Mouse (Mus musculus) stomach, postnatal 0 days (tissue): ENCODE measurements at regions not wholly inside any gene's neighbourhood (a gene's known extent, or its start where the extent isn't known, plus 50 kb on each side); places are given as distances from the start of the nearest gene placed in this dataset.
A peak's percentile ranks its signal among the peaks of the same experiment; 100 is the strongest.

Experiments
- ATAC-seq: fragments of 200-750 bp; cut with Nextera tagmentation; 2 replicates; pipeline ENCODE4 v1.8.0; 2017; ENCODE audit not compliant: low FRiP score, low TSS enrichment
- DNase-seq: peaks from one replicate; pipeline ENCODE4 v3.0.0-alpha.2; 2016; ENCODE audit warnings: low spot score
- H3K27ac ChIP-seq: fragments of 300-500 bp; sonication (generic); replicated peaks from 2 replicates; pipeline ENCODE4 v1.5.1; 2014; ENCODE audit warnings: mild to moderate bottlenecking, control low read depth
- H3K27me3 ChIP-seq: fragments of 300-500 bp; sonication (generic); 2 replicates; pipeline ENCODE4 v1.6.1; 2014; ENCODE audit warnings: low read length; ENCODE audit not compliant: control insufficient read depth, insufficient read depth
- H3K36me3 ChIP-seq: fragments of 300-500 bp; sonication (generic); 2 replicates; pipeline ENCODE4 v1.6.1; 2014; ENCODE audit warnings: low read length, mixed read lengths; ENCODE audit not compliant: control insufficient read depth, insufficient read depth
- H3K4me1 ChIP-seq: fragments of 300-500 bp; sonication (generic); replicated peaks from 2 replicates; pipeline ENCODE4 v1.6.1; 2014; ENCODE audit warnings: antibody characterized with exemption; ENCODE audit not compliant: control insufficient read depth, insufficient read depth
- H3K4me2 ChIP-seq: fragments of 300-500 bp; sonication (generic); replicated peaks from 2 replicates; pipeline ENCODE4 v1.6.1; 2014; ENCODE audit warnings: low read depth, mild to moderate bottlenecking, control low read depth, moderate library complexity
- H3K4me3 ChIP-seq: fragments of 300-500 bp; sonication (generic); 2 replicates; pipeline ENCODE4 v1.5.1; 2014; ENCODE audit warnings: low read depth, low read length, control low read depth
- H3K9ac ChIP-seq: fragments of 300-500 bp; sonication (generic); 2 replicates; pipeline ENCODE4 v1.6.1; 2014; ENCODE audit warnings: mild to moderate bottlenecking, low read length, control low read depth, mixed read lengths
- H3K9me3 ChIP-seq: fragments of 300-500 bp; sonication (generic); 2 replicates; pipeline ENCODE4 v1.6.1; 2016; ENCODE audit warnings: low read length; ENCODE audit not compliant: control insufficient read depth
- CTCF ChIP-seq: IDR thresholded peaks from 2 replicates; pipeline ENCODE4 v1.5.1; 2016; ENCODE audit warnings: antibody characterized with exemption, low read depth, mild to moderate bottlenecking, moderate library complexity
- EP300 ChIP-seq: optimal IDR thresholded peaks from 2 replicates; pipeline ENCODE3; 2016; ENCODE audit warnings: antibody characterized with exemption
- WGBS: fragments of 180-500 bp; shearing (Covaris S2); extraction: QIAGEN DNeasy Blood & Tissue Kit; methylation state at CpG from one replicate; pipeline ENCODE4 v1.1.7; 2014; 5-methylcytosine and 5-hydroxymethylcytosine counted together

GRCm38 (mm10) chr15:90346757-90347156 lies 122.6 kb downstream of the Alg10b start:
- no peak for ATAC-seq
- no peak overlapping the region for H3K9ac ChIP-seq
- no peaks in the 10 kb centered on the region for H3K27me3 ChIP-seq
- no peak overlapping the region for H3K27ac ChIP-seq
- TF ChIP-seq CTCF (no peak), EP300 (no peak)
- no peak overlapping the region for H3K4me3 ChIP-seq
- peak; percentile 21 for DNase-seq
- no peaks in the 10 kb centered on the region for H3K4me1 ChIP-seq
- 50% methylated on average over 9 of the region's 9 CpGs for WGBS
- no peaks in the 10 kb centered on the region for H3K9me3 ChIP-seq
- no peaks in the 10 kb centered on the region for H3K36me3 ChIP-seq
- H3K4me2 ChIP-seq, result no peak overlapping the region

GRCm38 (mm10) chr15:90351898-90352297 lies 127.8 kb downstream of the Alg10b start:
- no peak for ATAC-seq
- Histone ChIP-seq H3K4me1 (no peaks in the 10 kb centered on the region), H3K36me3 (no peaks in the 10 kb centered on the region), H3K27me3 (no peaks in the 10 kb centered on the region), H3K4me3 (no peak overlapping the region), H3K9ac (no peak overlapping the region), H3K27ac (no peak overlapping the region), H3K9me3 (no peaks in the 10 kb centered on the region), H3K4me2 (no peak overlapping the region)
- no peak for TF ChIP-seq CTCF
- no peak for TF ChIP-seq EP300
- 75% methylated on average over 3 of the region's 3 CpGs for WGBS
- DNase-seq, result no peak

GRCm38 (mm10) chr15:90365656-90366055 lies 141.5 kb downstream of the Alg10b start:
- Histone ChIP-seq H3K27me3 (no peaks in the 10 kb centered on the region), H3K9ac (no peak overlapping the region), H3K9me3 (no peaks in the 10 kb centered on the region), H3K27ac (no peak overlapping the region), H3K4me2 (no peak overlapping the region), H3K4me1 (no peaks in the 10 kb centered on the region), H3K4me3 (no peak overlapping the region), H3K36me3 (no peaks in the 10 kb centered on the region)
- DNase-seq (no peak), ATAC-seq (no peak)
- TF ChIP-seq EP300, result no peak
- no peak for TF ChIP-seq CTCF

- Histone ChIP-seq H3K9ac (no peak overlapping the region), H3K27ac (no peak overlapping the region), H3K27me3 (no peaks in the 10 kb centered on the region), H3K9me3 (no peaks in the 10 kb centered on the region), H3K36me3 (no peaks in the 10 kb centered on the region), H3K4me3 (no peak overlapping the region), H3K4me2 (no peak overlapping the region), H3K4me1 (no peaks in the 10 kb centered on the region)
- DNase-seq, result no peak
- TF ChIP-seq EP300, result no peak
- no peak for TF ChIP-seq CTCF
- WGBS, result 75% methylated on average over 2 of the region's 2 CpGs
- ATAC-seq, result no peak
Measured at GRCm38 (mm10) chr15:90377959-90378358, 153.8 kb downstream of the Alg10b start.

GRCm38 (mm10) chr15:90396961-90397360 lies 172.8 kb downstream of the Alg10b start:
- H3K9me3 ChIP-seq, result no peaks in the 10 kb centered on the region
- H3K9ac ChIP-seq, result no peak overlapping the region
- DNase-seq (no peak), ATAC-seq (no peak)
- H3K4me1 ChIP-seq, result no peaks in the 10 kb centered on the region
- H3K27me3 ChIP-seq, result no peaks in the 10 kb centered on the region
- no peak overlapping the region for H3K4me3 ChIP-seq
- 79% methylated on average over 3 of the region's 3 CpGs for WGBS
- no peak overlapping the region for H3K27ac ChIP-seq
- no peak overlapping the region for H3K4me2 ChIP-seq
- no peaks in the 10 kb centered on the region for H3K36me3 ChIP-seq
- TF ChIP-seq EP300 (no peak), CTCF (no peak)

GRCm38 (mm10) chr15:90397691-90398377 lies 173.7 kb downstream of the Alg10b start:
- Histone ChIP-seq H3K4me2 (no peak overlapping the region), H3K27ac (no peak overlapping the region), H3K9me3 (no peaks in the 10 kb centered on the region), H3K4me3 (no peak overlapping the region), H3K9ac (no peak overlapping the region), H3K4me1 (no peaks in the 10 kb centered on the region), H3K36me3 (no peaks in the 10 kb centered on the region), H3K27me3 (no peaks in the 10 kb centered on the region)
- 77% methylated on average over 2 of the region's 2 CpGs for WGBS
- ATAC-seq, result no peak
- TF ChIP-seq EP300, result no peak
- TF ChIP-seq CTCF, result no peak
- no peak for DNase-seq
